Mouse (Mus musculus): ENCODE measurements around the gene Prl3d3.
"Not testable (repeated sequence)": the region's sequence is repeated elsewhere in the genome, so short reads cannot be mapped to it uniquely, and the experiment has no call there.

Prl3d3 gene

DNA sequence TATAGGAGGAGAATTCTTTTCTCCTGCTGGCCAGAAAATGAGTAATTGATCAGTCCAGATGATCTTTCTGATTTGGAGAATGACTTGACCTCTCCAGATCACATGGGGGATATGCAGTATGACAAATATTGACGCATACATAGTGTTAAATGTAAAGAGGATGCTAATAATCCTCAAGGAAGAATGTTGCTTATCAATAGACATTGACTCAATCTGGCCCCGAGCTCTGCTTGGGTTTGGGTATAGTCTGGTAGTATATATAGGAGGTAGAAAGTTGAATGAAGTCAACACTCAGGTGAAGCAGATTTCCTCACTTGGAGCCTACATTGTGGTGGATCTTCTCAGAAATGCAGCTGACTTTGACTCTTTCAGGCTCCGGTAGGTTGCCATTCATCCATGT, at the start of gene Prl3d3:
Prl3d3 (plus strand) TSS at position 301 of the 400 bp plus-strand sequence.
- DNase-seq (ENCODE audit: low read depth, low spot score): not testable (repeated sequence)

- not testable (repeated sequence) for DNase-seq (ENCODE audit: low read depth, low spot score)
Measured at GRCm38 (mm10) chr13:27121398-27121797, 35.2 kb upstream of the Prl3d3 start, which contains the start of gene Prl3d2. Gene Prl3d2 (plus strand): TSS chr13:27121698.

DNA sequence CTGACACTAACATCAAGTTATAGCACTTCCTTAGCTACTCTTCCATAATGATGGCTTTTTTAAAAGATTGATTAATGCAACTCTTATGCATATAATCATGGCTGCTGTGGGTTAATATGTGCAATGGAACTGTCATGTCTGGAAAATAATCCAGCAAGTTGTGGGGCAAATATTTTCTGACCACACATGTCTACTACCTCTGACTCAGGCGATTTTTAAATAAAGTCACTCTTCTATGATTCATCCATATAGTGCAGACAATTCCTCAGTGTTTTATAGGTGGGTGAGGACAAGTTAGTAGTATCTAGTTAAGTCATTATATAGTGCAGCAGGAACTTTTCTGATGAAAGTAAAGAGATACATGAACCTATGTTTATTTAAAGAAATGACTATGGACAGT, 8.3 kb upstream of the Prl3d3 start:
- no peak for DNase-seq (ENCODE audit: low read depth, low spot score)

DNA sequence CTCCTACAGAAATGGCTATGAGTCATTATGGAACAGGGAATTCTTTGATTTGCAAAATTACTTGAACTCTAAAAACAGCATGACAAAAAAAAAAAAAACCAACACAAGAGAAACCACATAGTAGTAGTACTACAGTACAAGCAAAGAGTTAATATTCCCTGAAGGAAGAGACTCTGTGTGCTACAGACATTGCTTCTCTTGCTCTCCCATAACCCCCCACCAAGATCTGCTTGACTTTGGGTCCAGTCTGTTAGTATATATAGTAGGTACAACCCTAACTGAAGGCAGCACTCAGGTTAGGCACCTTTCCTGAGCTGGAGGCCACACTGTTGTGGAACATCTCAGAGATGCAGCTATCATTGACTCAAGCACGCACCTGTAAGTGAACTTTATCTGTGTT, 39.8 kb downstream of the Prl3d3 start, which contains the start of gene Prl3c1:
Prl3c1 (plus strand) TSS at position 301 of the 400 bp plus-strand sequence.
- no peak for DNase-seq (ENCODE audit: low read depth, low spot score)

Measured in ZHBTc4 (cell line).